Mouse (Mus musculus): ENCODE measurements at regions not wholly inside any gene's neighbourhood (a gene's known extent, or its start where the extent isn't known, plus 50 kb on each side); places are given as distances from the start of the nearest gene placed in this dataset.
"Not testable (repeated sequence)": the region's sequence is repeated elsewhere in the genome, so short reads cannot be mapped to it uniquely, and the experiment has no call there.

- DNase-seq (ENCODE audit: low spot score in 2 of 2) = no peak
Measured at GRCm38 (mm10) chr7:129689464-129689863, 97.8 kb downstream of the Wdr11 start.

GRCm38 (mm10) chr7:129690868-129691267 is 99.2 kb downstream of the Wdr11 start:
- no peak for DNase-seq (ENCODE audit: low spot score in 2 of 2)

- no peak for DNase-seq (ENCODE audit: low spot score in 2 of 2)
Measured at GRCm38 (mm10) chr7:129691619-129692071, 100.0 kb downstream of the Wdr11 start.

- DNase-seq (ENCODE audit: low spot score in 2 of 2) = no peak
Measured at GRCm38 (mm10) chr7:129693635-129694034, 102.0 kb downstream of the Wdr11 start.

- DNase-seq (ENCODE audit: low spot score in 2 of 2) = no peak
Measured at GRCm38 (mm10) chr7:129694168-129694567, 102.5 kb downstream of the Wdr11 start.

GRCm38 (mm10) chr7:129699931-129700570 is 108.4 kb downstream of the Wdr11 start:
- DNase-seq (ENCODE audit: low spot score in 2 of 2) = no peak

GRCm38 (mm10) chr7:129727559-129727958 is 135.9 kb downstream of the Wdr11 start:
- no peak for DNase-seq (ENCODE audit: low spot score in 2 of 2)

- DNase-seq (ENCODE audit: low spot score in 2 of 2) = no peak
Measured at GRCm38 (mm10) chr7:129729709-129730238, 138.1 kb downstream of the Wdr11 start.

GRCm38 (mm10) chr7:129730785-129731352 is 139.2 kb downstream of the Wdr11 start:
- DNase-seq (ENCODE audit: low spot score in 2 of 2) = no peak

GRCm38 (mm10) chr7:129742657-129743056 is 151.0 kb downstream of the Wdr11 start:
- DNase-seq (ENCODE audit: low spot score in 2 of 2) = no peak

- no peak for DNase-seq (ENCODE audit: low spot score in 2 of 2)
Measured at GRCm38 (mm10) chr7:129743955-129744666, 152.4 kb downstream of the Wdr11 start.

GRCm38 (mm10) chr7:129746639-129747038 is 155.0 kb downstream of the Wdr11 start:
- DNase-seq (ENCODE audit: low spot score in 2 of 2) = no peak

- no peak for DNase-seq (ENCODE audit: low spot score in 2 of 2)
Measured at GRCm38 (mm10) chr7:129750936-129751335, 159.3 kb downstream of the Wdr11 start.

- peak; percentile 14 to 36 for DNase-seq (ENCODE audit: low spot score in 2 of 2)
Measured at GRCm38 (mm10) chr7:129754737-129755136, 163.1 kb downstream of the Wdr11 start.

GRCm38 (mm10) chr7:129756138-129756537 is 164.5 kb downstream of the Wdr11 start:
- DNase-seq (ENCODE audit: low spot score in 2 of 2) = no peak

GRCm38 (mm10) chr7:129759848-129760247 is 168.2 kb downstream of the Wdr11 start:
- peak; percentile 67 to 71 for DNase-seq (ENCODE audit: low spot score in 2 of 2)

- peak in 1 of 2 experiments; percentile 3 for DNase-seq (ENCODE audit: low spot score in 2 of 2)
Measured at GRCm38 (mm10) chr7:129760386-129760785, 168.7 kb downstream of the Wdr11 start.

- DNase-seq (ENCODE audit: low spot score in 2 of 2) = no peak
Measured at GRCm38 (mm10) chr7:129763754-129764153, 172.1 kb downstream of the Wdr11 start.

- no peak for DNase-seq (ENCODE audit: low spot score in 2 of 2)
Measured at GRCm38 (mm10) chr7:129764456-129764970, 172.8 kb downstream of the Wdr11 start.

- no peak for DNase-seq (ENCODE audit: low spot score in 2 of 2)
Measured at GRCm38 (mm10) chr7:129765681-129766080, 174.0 kb downstream of the Wdr11 start.

- DNase-seq (ENCODE audit: low spot score in 2 of 2) = peak; percentile 14 to 37
Measured at GRCm38 (mm10) chr7:129766087-129766834, 174.6 kb downstream of the Wdr11 start.

GRCm38 (mm10) chr7:129769673-129770072 is 178.0 kb downstream of the Wdr11 start:
- DNase-seq (ENCODE audit: low spot score in 2 of 2) = not testable (repeated sequence)

All from spleen, postnatal 36 days (tissue).